Mouse (Mus musculus) right cerebral cortex, postnatal 14 days (tissue): ENCODE data around the gene Slc2a1.

Source experiments
- DNase-seq: peaks from one replicate; pipeline ENCODE4 v3.0.0; 2022

Gene Slc2a1

GRCm38 (mm10) chr4:119098216-119099210 is 10.0 kb upstream of the Slc2a1 start:
- no peak for DNase-seq

GRCm38 (mm10) chr4:119101392-119101791 is 7.1 kb upstream of the Slc2a1 start:
- DNase-seq, result no peak

GRCm38 (mm10) chr4:119102350-119103126 is 6.0 kb upstream of the Slc2a1 start:
- DNase-seq, result peak; percentile 31

GRCm38 (mm10) chr4:119104847-119105246 is 3.7 kb upstream of the Slc2a1 start:
- DNase-seq, result no peak

GRCm38 (mm10) chr4:119105704-119106103 is 2.8 kb upstream of the Slc2a1 start:
- DNase-seq, result peak; percentile 44

- no peak for DNase-seq
Observed at GRCm38 (mm10) chr4:119107867-119108266, 644 bp upstream of the Slc2a1 start.

GRCm38 (mm10) chr4:119109640-119110039 is 1.1 kb downstream of the Slc2a1 start:
- DNase-seq, result no peak

GRCm38 (mm10) chr4:119110512-119110911 is 2.0 kb downstream of the Slc2a1 start:
- DNase-seq, result no peak

GRCm38 (mm10) chr4:119111410-119111809 is 2.9 kb downstream of the Slc2a1 start:
- no peak for DNase-seq

GRCm38 (mm10) chr4:119112256-119112885 is 3.9 kb downstream of the Slc2a1 start:
- DNase-seq, result no peak

GRCm38 (mm10) chr4:119115611-119116070 is 7.1 kb downstream of the Slc2a1 start:
- DNase-seq, result no peak

- no peak for DNase-seq
Observed at GRCm38 (mm10) chr4:119116336-119116735, 7.8 kb downstream of the Slc2a1 start.

GRCm38 (mm10) chr4:119117571-119117970 is 9.1 kb downstream of the Slc2a1 start:
- no peak for DNase-seq

GRCm38 (mm10) chr4:119118659-119119077 is 10.2 kb downstream of the Slc2a1 start:
- no peak for DNase-seq

GRCm38 (mm10) chr4:119119354-119119753 is 10.8 kb downstream of the Slc2a1 start:
- DNase-seq, result no peak

GRCm38 (mm10) chr4:119120095-119120494 is 11.6 kb downstream of the Slc2a1 start:
- DNase-seq, result no peak

- peak; percentile 44 for DNase-seq
Observed at GRCm38 (mm10) chr4:119121249-119121648, 12.7 kb downstream of the Slc2a1 start.

- no peak for DNase-seq
Observed at GRCm38 (mm10) chr4:119124771-119125273, 16.3 kb downstream of the Slc2a1 start.

GRCm38 (mm10) chr4:119125577-119126270 is 17.2 kb downstream of the Slc2a1 start:
- DNase-seq, result no peak

GRCm38 (mm10) chr4:119127229-119127628 is 18.7 kb downstream of the Slc2a1 start:
- no peak for DNase-seq

- DNase-seq, result no peak
Observed at GRCm38 (mm10) chr4:119128547-119128946, 20.0 kb downstream of the Slc2a1 start.

- no peak for DNase-seq
Observed at GRCm38 (mm10) chr4:119129096-119129495, 20.6 kb downstream of the Slc2a1 start.
